Mouse (Mus musculus) ES-E14 (cell line): ENCODE data around the gene Lhpp.

ENCODE experiments used
- CHD2 ChIP-seq: IDR thresholded peaks from 2 replicates; pipeline ENCODE4 v1.6.1; 2014; ENCODE audit warnings: mild to moderate bottlenecking, low read depth, low read length, inconsistent platforms
- HCFC1 ChIP-seq: IDR thresholded peaks from 2 replicates; pipeline ENCODE4 v1.6.1; 2012; ENCODE audit warnings: low read length, inconsistent platforms, borderline replicate concordance; ENCODE audit not compliant: insufficient read depth
- MAFK ChIP-seq: IDR thresholded peaks from 2 replicates; pipeline ENCODE4 v1.6.1; 2014; ENCODE audit warnings: mild to moderate bottlenecking, low read depth, low read length, inconsistent platforms; ENCODE audit not compliant: insufficient read depth
- ZC3H11A ChIP-seq: IDR thresholded peaks from 2 replicates; pipeline ENCODE4 v1.6.1; 2012; ENCODE audit warnings: low read depth, mild to moderate bottlenecking, inconsistent platforms, low read length, borderline replicate concordance
- ZNF384 ChIP-seq: IDR thresholded peaks from 2 replicates; pipeline ENCODE4 v1.6.1; 2012; ENCODE audit warnings: low read depth, low read length, inconsistent platforms

DNA sequence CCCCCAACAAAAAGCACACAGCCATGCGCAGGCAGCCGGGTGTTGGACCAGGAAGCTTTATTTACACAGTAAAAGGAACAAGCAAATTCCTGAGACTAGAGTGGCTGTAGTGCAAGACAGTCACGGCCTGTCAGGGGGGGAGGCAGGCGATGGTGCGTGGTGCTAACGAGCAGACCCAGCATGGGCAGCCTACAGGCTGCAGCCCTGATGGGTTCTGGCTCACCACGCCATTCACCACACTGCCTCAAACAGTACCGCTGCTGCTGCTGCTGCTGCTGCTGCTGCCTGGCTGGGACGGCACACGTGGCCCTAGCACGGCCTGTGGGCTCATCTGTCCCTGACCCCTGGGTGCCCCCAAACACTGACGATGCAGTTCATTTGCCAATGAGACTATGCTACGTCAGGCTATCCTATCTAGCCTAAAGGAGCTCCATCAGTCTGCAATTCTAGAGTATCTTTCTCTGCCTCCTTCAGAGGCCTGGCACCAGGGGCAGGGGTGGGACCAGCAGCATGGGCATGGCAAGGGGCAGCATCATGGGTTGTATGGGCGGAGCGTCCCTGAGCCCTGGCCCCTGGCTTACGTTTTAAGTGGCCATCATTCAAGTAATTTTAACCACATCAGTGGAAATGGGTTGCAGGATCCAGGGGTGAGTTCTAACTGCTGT is 101.7 kb downstream of the Lhpp start:
- TF ChIP-seq ZNF384 (no peak), MAFK (no peak), CHD2 (no peak), ZC3H11A (no peak), HCFC1 (no peak)
